Mouse (Mus musculus): ENCODE measurements around the gene Mrps17.

Gene Mrps17

DNA sequence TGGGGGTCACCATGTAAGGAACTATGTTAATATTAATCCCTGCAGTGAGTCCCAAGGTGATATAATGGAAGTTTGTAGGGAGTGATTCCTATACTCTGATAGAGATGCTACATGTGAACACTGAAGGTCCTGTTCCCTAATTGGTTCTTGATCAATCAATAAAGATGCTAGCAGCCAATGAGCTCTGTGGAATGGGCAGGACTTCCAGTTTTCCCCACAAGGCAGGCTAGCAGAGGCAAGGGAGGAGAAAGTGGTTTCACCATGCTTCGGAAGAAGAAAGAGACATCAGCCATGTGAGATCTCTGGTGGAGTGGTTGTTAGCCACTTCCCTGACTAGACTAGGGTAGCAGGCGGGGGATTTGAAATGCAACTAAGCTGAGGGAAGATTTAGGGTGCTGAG, 14.8 kb upstream of the Mrps17 start:
- Histone ChIP-seq H3K27me3 (ENCODE audit: insufficient read depth, low read length) (peaks cover 6% of the 10 kb centered on the region; the same call in 1 of the 2 replicates), H3K9me3 (ENCODE audit: low read length) (no peaks in the 10 kb centered on the region; the same call in 1 of the 2 replicates), H3K36me3 (ENCODE audit: insufficient read depth, low read length) (no peaks in the 10 kb centered on the region), H3K4me3 (replicated peaks; ENCODE audit: low read length) (peak overlapping the region; percentile 69), H3K4me1 (replicated peaks; ENCODE audit: low read depth, low read length) (0 out of 2 replicates have a peak, but pooled peaks cover 4% of the 10 kb centered on the region)
- TF ChIP-seq NANOG (IDR thresholded peaks at IDR 0.05; ENCODE audit: borderline replicate concordance, low read length) (no peak), POU5F1 (IDR thresholded peaks at IDR 0.05; ENCODE audit: borderline replicate concordance, low read length) (no peak), CTCF (conservative IDR thresholded peaks at IDR 0.05; ENCODE audit: low read length) (no peak)

DNA sequence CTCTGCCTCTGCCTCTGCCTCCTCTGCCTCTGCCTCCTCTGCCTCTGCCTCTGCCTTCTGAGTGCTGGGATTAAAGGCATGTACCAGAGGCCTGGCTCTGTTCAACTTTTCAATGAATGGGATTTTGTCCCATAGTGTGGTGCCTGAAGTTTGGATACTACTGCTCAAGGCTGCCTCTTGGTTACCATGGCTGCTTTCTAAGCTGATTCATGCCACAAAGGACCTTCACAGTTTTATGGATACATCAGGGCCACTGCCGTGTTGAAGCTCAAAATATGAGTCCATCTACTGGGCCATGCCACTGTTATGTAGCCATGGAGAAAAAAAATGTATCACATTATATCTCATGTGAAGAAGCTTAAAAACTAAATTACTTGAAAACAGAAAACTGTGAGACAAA, 13.6 kb upstream of the Mrps17 start:
- Histone ChIP-seq H3K4me1 (replicated peaks; ENCODE audit: low read depth, low read length) (0 out of 2 replicates have a peak, but pooled peaks cover 4% of the 10 kb centered on the region), H3K4me3 (replicated peaks; ENCODE audit: low read length) (no peak overlapping the region), H3K9me3 (ENCODE audit: low read length) (no peaks in the 10 kb centered on the region; the same call in 1 of the 2 replicates), H3K27me3 (ENCODE audit: insufficient read depth, low read length) (peaks cover 6% of the 10 kb centered on the region; the same call in 1 of the 2 replicates), H3K36me3 (ENCODE audit: insufficient read depth, low read length) (no peaks in the 10 kb centered on the region)
- TF ChIP-seq CTCF (conservative IDR thresholded peaks at IDR 0.05; ENCODE audit: low read length) (no peak), POU5F1 (IDR thresholded peaks at IDR 0.05; ENCODE audit: borderline replicate concordance, low read length) (no peak), NANOG (IDR thresholded peaks at IDR 0.05; ENCODE audit: borderline replicate concordance, low read length) (no peak)

DNA sequence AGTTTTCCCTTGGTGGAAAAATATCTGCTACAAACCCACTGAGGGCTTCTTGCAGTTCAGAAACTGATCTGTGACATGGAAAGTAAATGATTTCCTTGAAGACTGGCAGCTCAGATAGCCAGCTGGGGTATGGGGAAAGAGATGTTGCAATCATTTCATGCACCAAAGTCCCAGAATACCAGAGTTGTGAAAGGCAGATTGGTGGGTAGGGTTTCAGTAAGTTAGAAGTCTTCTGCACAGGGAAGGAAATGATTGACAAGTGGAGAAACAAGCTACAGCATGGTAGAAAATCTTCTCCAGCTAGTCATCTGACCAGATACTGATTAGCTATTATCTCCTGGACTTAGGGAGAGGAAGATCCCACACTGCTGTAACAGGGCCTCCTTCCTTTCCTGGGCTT, 11.9 kb upstream of the Mrps17 start:
- TF ChIP-seq POU5F1 (IDR thresholded peaks at IDR 0.05; ENCODE audit: borderline replicate concordance, low read length) = no peak
- TF ChIP-seq NANOG (IDR thresholded peaks at IDR 0.05; ENCODE audit: borderline replicate concordance, low read length) = no peak
- no peak for TF ChIP-seq CTCF (conservative IDR thresholded peaks at IDR 0.05; ENCODE audit: low read length)
- Histone ChIP-seq H3K27me3 (ENCODE audit: insufficient read depth, low read length) (peaks cover 4% of the 10 kb centered on the region; the same call in 1 of the 2 replicates), H3K4me3 (replicated peaks; ENCODE audit: low read length) (no peak overlapping the region), H3K36me3 (ENCODE audit: insufficient read depth, low read length) (no peaks in the 10 kb centered on the region), H3K4me1 (replicated peaks; ENCODE audit: low read depth, low read length) (peaks cover 7% of the 10 kb centered on the region), H3K9me3 (ENCODE audit: low read length) (no peaks in the 10 kb centered on the region)

DNA sequence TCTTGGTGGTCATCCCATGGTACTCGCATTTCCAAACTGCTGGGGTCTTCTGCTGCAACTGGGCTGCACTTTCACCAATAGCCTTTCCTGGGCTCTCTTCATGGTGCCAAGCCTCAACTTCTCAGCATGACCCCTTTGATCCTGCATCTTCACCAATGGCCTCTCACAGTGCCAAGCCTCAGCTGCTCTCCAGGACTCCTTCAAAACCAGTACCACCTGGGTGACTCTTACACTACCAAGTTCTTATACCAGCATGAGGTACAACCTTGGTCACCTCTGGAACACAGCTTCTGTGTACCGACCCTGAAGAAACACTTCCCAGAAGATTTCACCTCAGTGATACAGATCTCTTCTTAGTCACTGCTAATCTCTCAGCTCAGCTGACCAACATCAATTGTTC, 6.9 kb upstream of the Mrps17 start, which contains the start of gene Sept14:
Gene Sept14 (minus strand): TSS at position 101 of the 400 bp plus-strand sequence.
- Histone ChIP-seq H3K9me3 (ENCODE audit: low read length) (no peaks in the 10 kb centered on the region), H3K36me3 (ENCODE audit: insufficient read depth, low read length) (no peaks in the 10 kb centered on the region), H3K4me3 (replicated peaks; ENCODE audit: low read length) (no peak within 1 kb of the TSS), H3K4me1 (replicated peaks; ENCODE audit: low read depth, low read length) (peaks cover 44% of the 10 kb centered on the region), H3K27me3 (ENCODE audit: insufficient read depth, low read length) (no peaks in the 10 kb centered on the region)
- TF ChIP-seq NANOG (IDR thresholded peaks at IDR 0.05; ENCODE audit: borderline replicate concordance, low read length) = no peak
- no peak for TF ChIP-seq POU5F1 (IDR thresholded peaks at IDR 0.05; ENCODE audit: borderline replicate concordance, low read length)
- TF ChIP-seq CTCF (conservative IDR thresholded peaks at IDR 0.05; ENCODE audit: low read length) = no peak

DNA sequence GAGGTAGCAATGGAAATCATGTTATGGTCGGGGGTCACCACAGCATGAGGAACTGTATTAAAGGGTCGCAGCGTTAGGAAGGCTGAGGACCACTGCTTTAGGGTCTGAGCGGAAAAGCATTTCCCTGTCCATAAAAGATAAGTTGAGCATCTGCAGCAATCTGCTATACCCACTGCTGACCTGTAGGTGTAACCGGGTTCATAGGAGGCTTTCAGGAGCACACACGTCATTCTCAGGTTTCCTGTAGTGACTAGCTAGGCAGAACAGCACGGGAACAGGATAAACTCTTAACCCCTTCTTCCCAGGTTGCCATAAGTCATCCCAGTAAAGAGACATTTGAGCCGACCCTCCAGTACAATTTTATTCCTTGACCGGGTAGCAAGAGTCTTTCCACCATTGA, 1.7 kb downstream of the Mrps17 start:
- TF ChIP-seq POU5F1 (IDR thresholded peaks at IDR 0.05; ENCODE audit: borderline replicate concordance, low read length) = no peak
- TF ChIP-seq CTCF (conservative IDR thresholded peaks at IDR 0.05; ENCODE audit: low read length) = peak; percentile 48
- Histone ChIP-seq H3K4me3 (replicated peaks; ENCODE audit: low read length) (no peak overlapping the region), H3K27me3 (ENCODE audit: insufficient read depth, low read length) (no peaks in the 10 kb centered on the region), H3K4me1 (replicated peaks; ENCODE audit: low read depth, low read length) (peaks cover 46% of the 10 kb centered on the region), H3K36me3 (ENCODE audit: insufficient read depth, low read length) (peaks cover 37% of the 10 kb centered on the region), H3K9me3 (ENCODE audit: low read length) (no peaks in the 10 kb centered on the region)

DNA sequence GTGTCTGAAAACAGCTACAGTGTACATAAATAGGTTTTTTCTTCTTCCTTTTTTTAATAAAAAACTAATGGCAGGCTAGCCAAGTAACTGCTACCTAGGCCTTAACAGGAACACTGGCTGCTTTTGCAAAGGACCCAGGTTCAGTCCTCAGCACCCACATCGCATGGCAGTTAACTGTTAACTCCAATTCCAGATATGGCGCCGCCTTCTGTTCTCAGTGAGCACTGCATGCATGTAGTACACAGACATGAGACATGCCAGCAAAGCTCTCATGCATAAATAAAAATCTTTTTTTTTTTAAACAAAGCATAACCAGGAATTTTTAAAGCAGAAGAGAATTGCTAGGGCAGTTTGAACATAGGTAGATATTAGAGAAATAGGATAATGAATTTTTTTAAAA, 4.9 kb downstream of the Mrps17 start:
- H3K4me3 ChIP-seq (replicated peaks; ENCODE audit: low read length) = no peak overlapping the region
- peaks cover 37% of the 10 kb centered on the region for H3K36me3 ChIP-seq (ENCODE audit: insufficient read depth, low read length)
- TF ChIP-seq NANOG (IDR thresholded peaks at IDR 0.05; ENCODE audit: borderline replicate concordance, low read length) (no peak), CTCF (conservative IDR thresholded peaks at IDR 0.05; ENCODE audit: low read length) (no peak), POU5F1 (IDR thresholded peaks at IDR 0.05; ENCODE audit: borderline replicate concordance, low read length) (no peak)
- peaks cover 48% of the 10 kb centered on the region for H3K4me1 ChIP-seq (replicated peaks; ENCODE audit: low read depth, low read length)
- no peaks in the 10 kb centered on the region for H3K27me3 ChIP-seq (ENCODE audit: insufficient read depth, low read length)
- no peaks in the 10 kb centered on the region for H3K9me3 ChIP-seq (ENCODE audit: low read length)

DNA sequence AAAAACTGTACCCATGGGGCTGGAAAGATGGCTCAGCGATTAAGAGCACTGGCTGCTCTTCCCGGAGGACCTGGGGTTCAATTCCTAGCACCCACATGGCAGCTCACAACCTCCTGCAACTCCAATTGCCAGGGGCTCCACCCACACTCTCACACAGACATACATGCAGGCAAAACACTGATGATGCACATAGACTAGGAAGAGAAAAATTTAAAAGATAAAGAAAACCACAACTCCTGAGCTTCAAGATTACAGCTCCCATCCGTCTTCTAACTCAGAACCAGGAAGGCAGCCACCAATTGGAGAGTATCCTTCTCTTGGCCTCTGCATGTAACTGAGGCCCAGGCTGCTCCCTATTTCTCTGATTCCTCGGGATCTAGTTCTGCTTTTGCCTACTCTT, 9.0 kb downstream of the Mrps17 start:
- Histone ChIP-seq H3K9me3 (ENCODE audit: low read length) (no peaks in the 10 kb centered on the region), H3K4me3 (replicated peaks; ENCODE audit: low read length) (peak overlapping the region; percentile 84), H3K4me1 (replicated peaks; ENCODE audit: low read depth, low read length) (peaks cover 64% of the 10 kb centered on the region), H3K27me3 (ENCODE audit: insufficient read depth, low read length) (no peaks in the 10 kb centered on the region), H3K36me3 (ENCODE audit: insufficient read depth, low read length) (peaks cover 6% of the 10 kb centered on the region)
- TF ChIP-seq POU5F1 (IDR thresholded peaks at IDR 0.05; ENCODE audit: borderline replicate concordance, low read length) = no peak
- no peak for TF ChIP-seq CTCF (conservative IDR thresholded peaks at IDR 0.05; ENCODE audit: low read length)
- TF ChIP-seq NANOG (IDR thresholded peaks at IDR 0.05; ENCODE audit: borderline replicate concordance, low read length) = no peak

DNA sequence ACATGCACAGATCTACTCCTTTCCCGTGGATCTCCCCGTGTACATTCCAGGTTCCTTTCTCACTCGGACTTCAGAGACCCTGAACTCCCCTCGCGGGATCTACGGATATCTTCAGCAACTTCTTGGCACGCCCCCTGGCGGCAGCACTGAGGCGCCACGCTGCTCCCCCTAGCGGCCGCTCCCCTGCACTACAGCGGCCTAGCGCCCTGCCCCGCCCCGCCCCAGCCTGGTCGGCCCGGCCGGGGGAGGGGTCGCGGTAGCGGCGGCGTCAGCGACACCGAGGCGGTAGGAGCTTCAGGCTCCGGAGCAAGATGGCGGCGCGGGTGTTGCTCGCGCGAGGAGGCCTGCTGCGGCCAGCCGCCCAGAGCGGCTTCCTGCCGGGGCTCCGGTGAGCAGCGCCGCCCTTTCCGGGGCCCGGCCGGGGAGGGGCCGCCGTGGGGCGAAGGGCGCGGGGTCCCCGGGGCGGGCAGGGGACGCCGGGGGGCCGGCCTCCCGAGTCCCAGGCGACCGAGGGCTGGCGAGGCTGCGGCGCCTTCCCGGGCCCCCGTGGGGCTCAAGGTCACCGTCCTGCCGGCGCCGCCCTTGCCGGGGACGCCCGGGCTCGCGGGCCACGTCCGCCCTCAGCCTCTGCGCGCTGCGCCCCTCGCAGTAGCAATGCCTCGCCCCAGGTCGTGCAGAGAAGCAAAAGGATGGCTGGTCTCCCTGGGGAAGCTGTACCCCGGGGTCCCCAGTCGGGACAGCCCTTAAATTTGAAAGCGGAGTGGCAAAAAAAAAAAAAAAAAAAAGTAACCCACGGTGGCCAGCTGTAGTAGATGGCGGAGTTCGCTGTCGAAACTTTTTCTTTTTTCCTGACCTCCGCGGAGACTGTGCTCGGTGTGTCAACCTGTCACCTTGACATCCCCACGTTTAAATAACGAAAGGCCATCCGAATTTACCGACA, 9.8 kb downstream of the Mrps17 start, which contains the start of gene Nipsnap2:
Gene Nipsnap2 (plus strand): TSS at position 230 of the 940 bp plus-strand sequence.
- peaks cover 65% of the 10 kb centered on the region for H3K4me1 ChIP-seq (replicated peaks; ENCODE audit: low read depth, low read length)
- TF ChIP-seq POU5F1 (IDR thresholded peaks at IDR 0.05; ENCODE audit: borderline replicate concordance, low read length) = no peak
- no peak for TF ChIP-seq NANOG (IDR thresholded peaks at IDR 0.05; ENCODE audit: borderline replicate concordance, low read length)
- peak; percentile 58 for TF ChIP-seq CTCF (conservative IDR thresholded peaks at IDR 0.05; ENCODE audit: low read length)
- H3K9me3 ChIP-seq (ENCODE audit: low read length) = no peaks in the 10 kb centered on the region
- H3K36me3 ChIP-seq (ENCODE audit: insufficient read depth, low read length) = no peaks in the 10 kb centered on the region; the same call in 1 of the 2 replicates
- H3K4me3 ChIP-seq (replicated peaks; ENCODE audit: low read length) = peak within 1 kb of the TSS; percentile 84
- H3K27me3 ChIP-seq (ENCODE audit: insufficient read depth, low read length) = no peaks in the 10 kb centered on the region
